Mouse (Mus musculus) brain, embryonic 14.5 days (tissue): ENCODE results near the gene Gabarapl2.

Experiments
- CTCF ChIP-seq: fragments of 200-500 bp; IDR thresholded peaks from 2 replicates; pipeline ENCODE4 v1.5.1; 2012; ENCODE audit warnings: inconsistent platforms, mild to moderate bottlenecking, moderate library complexity, borderline replicate concordance; ENCODE audit not compliant: insufficient read depth, insufficient read length; ENCODE audit errors: extremely low read depth
- POLR2A ChIP-seq: fragments of 200-500 bp; IDR thresholded peaks from 2 replicates; pipeline ENCODE4 v1.6.1; 2012; ENCODE audit warnings: mild to moderate bottlenecking, inconsistent platforms, borderline replicate concordance; ENCODE audit not compliant: poor library complexity, insufficient read depth, insufficient read length, severe bottlenecking; ENCODE audit errors: extremely low read depth

DNA sequence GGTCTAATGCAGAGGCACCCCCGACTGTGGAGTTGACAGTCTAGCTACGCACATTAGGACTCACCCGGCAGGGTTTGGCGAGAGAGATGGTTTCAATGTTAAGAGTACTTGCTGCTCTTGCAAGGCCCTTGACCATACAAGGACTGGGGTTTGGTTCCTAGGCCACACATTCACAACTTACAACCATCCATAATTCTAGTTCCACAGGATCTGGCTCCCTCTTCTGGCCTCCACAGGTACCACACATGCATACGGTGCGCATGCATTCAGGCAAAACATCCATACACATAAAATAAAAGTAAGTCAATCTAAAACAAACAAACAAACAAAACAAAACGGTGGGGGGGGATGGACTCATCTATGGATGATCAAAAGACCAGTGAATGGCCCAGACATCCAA lies 45.5 kb upstream of the Gabarapl2 start:
- TF ChIP-seq CTCF: peak; percentile 14; the same call in 1 of the 2 replicates
- no peak for TF ChIP-seq POLR2A
